Mouse (Mus musculus): ENCODE data around the gene Ctdsp2. TPM values are rescaled to one million over a fixed set of nuclear protein-coding genes. Genes with fewer than 3 reads are reported as not detected.

The Ctdsp2 gene
- polyA plus RNA-seq, 1 experiment: 76.5 TPM

- Histone ChIP-seq H3K4me3 (ENCODE audit: insufficient read depth, low read length) (no peak overlapping the region), H3K4me1 (ENCODE audit: control insufficient read depth, insufficient read depth, low read length) (peaks cover 19% of the 10 kb centered on the region), H3K27ac (ENCODE audit: insufficient read depth, low read length) (no peak overlapping the region)
- TF ChIP-seq POLR2A (IDR thresholded peaks at IDR 0.05; ENCODE audit: extremely low read depth, insufficient read depth, low read length): no peak
- no peak for TF ChIP-seq CTCF (IDR thresholded peaks at IDR 0.05; ENCODE audit: extremely low read depth, insufficient read depth, low read length)
Measured at GRCm38 (mm10) chr10:126960496-126960895, 18.0 kb upstream of the Ctdsp2 start.

DNA sequence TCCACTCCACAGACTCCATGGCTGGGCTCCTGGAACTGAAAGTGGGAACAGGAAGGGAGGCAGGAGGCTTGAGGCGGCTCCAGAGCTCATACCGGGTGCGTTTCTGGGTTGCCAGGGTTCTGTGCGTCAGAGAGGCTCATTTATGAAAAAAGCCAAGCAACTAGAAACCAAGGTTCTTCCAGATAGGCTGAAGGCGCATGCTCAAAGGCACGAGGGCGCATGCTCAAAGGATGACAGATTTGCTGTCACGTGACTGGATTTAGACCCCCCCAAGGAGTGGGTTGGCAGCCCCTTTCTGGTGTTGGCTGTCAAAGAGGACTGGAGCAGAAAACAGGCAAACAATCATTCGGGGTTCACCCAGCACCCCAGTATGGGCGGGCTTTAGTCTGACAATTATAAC is 16.8 kb upstream of the Ctdsp2 start:
- H3K27ac ChIP-seq (ENCODE audit: insufficient read depth, low read length): no peak overlapping the region
- no peak overlapping the region for H3K4me3 ChIP-seq (ENCODE audit: insufficient read depth, low read length)
- TF ChIP-seq CTCF (IDR thresholded peaks at IDR 0.05; ENCODE audit: extremely low read depth, insufficient read depth, low read length): no peak
- no peak for TF ChIP-seq POLR2A (IDR thresholded peaks at IDR 0.05; ENCODE audit: extremely low read depth, insufficient read depth, low read length)
- peaks cover 15% of the 10 kb centered on the region for H3K4me1 ChIP-seq (ENCODE audit: control insufficient read depth, insufficient read depth, low read length)

DNA sequence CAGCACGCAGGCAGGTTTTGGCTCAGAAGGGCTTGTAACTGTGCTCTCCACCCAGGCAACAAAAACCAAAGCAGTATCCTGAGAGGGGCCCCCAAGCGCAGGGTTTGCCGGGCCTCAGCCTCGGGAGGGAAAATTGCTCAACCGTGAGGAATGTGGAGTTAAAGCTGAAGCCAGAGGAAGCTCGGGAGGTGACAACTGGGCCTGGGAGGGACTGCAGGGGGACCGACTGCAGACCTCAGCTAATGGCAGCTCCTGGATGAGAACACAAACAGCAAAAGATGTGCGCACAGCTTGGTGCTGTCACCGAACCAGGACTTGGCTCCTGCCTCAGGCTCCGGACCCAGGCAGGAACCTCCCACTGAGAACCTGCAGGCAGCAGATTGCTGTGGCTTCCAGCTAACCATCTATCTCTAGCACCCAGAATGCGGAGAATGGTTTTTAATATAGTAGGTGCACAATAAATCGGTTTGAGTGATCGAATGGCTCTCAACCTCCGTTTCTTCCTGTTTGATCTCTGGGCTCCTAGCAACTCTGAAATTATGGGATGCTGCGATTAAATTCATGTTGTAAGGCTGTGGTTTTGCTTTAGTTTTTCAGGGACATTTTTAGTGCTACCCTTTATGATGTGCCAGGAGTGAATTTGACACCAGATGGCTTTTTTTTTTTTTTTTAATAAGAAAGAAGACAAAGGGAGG is 16.1 kb upstream of the Ctdsp2 start:
- H3K4me3 ChIP-seq (ENCODE audit: insufficient read depth, low read length): no peak overlapping the region
- H3K4me1 ChIP-seq (ENCODE audit: control insufficient read depth, insufficient read depth, low read length): peaks cover 11% of the 10 kb centered on the region
- H3K27ac ChIP-seq (ENCODE audit: insufficient read depth, low read length): peak overlapping the region; percentile 51
- TF ChIP-seq CTCF (IDR thresholded peaks at IDR 0.05; ENCODE audit: extremely low read depth, insufficient read depth, low read length) (no peak), POLR2A (IDR thresholded peaks at IDR 0.05; ENCODE audit: extremely low read depth, insufficient read depth, low read length) (no peak)

DNA sequence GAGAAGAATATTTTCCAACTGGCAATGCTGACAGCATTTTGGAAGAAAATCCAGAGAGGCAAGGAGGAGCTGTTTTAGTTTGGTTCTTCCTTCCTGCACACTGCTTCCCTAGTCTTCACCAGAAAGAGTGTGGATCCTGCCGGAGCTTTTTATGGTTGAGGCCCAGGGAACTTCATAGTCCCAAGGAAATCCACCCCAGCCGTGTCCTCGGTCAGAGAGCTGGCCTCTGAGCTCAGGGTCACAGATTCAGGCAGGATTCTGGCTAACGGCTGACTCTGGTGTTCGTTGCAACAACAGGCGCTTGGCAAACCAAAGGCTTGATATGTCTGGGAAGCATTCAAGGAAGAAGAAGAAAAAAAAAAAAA is 15.6 kb upstream of the Ctdsp2 start:
- Histone ChIP-seq H3K27ac (ENCODE audit: insufficient read depth, low read length) (peak overlapping the region; percentile 28; the same call in 1 of the 2 replicates), H3K4me3 (ENCODE audit: insufficient read depth, low read length) (no peak overlapping the region), H3K4me1 (ENCODE audit: control insufficient read depth, insufficient read depth, low read length) (peaks cover 7% of the 10 kb centered on the region)
- TF ChIP-seq CTCF (IDR thresholded peaks at IDR 0.05; ENCODE audit: extremely low read depth, insufficient read depth, low read length): no peak
- no peak for TF ChIP-seq POLR2A (IDR thresholded peaks at IDR 0.05; ENCODE audit: extremely low read depth, insufficient read depth, low read length)

DNA sequence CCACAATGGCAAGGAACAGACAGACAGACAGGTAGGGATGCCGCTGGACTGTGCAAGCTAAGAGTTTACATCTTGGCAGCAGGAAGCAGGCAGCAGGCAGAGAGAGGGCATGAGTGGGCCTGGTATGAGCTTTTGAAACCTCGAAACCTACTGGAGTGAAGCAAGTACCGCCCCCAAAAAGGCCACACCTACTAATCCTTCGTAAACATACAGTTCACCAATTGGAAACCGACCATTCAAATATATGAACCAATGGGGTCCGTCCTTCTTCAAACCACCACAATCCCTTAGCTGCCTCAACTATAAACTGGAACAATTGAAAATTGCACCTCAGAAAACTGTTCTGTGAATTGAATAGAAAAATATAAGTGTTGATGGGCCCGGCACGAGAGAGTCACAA is 14.7 kb upstream of the Ctdsp2 start:
- Histone ChIP-seq H3K27ac (ENCODE audit: insufficient read depth, low read length) (no peak overlapping the region), H3K4me1 (ENCODE audit: control insufficient read depth, insufficient read depth, low read length) (peaks cover 7% of the 10 kb centered on the region), H3K4me3 (ENCODE audit: insufficient read depth, low read length) (no peak overlapping the region)
- no peak for TF ChIP-seq POLR2A (IDR thresholded peaks at IDR 0.05; ENCODE audit: extremely low read depth, insufficient read depth, low read length)
- TF ChIP-seq CTCF (IDR thresholded peaks at IDR 0.05; ENCODE audit: extremely low read depth, insufficient read depth, low read length): no peak

DNA sequence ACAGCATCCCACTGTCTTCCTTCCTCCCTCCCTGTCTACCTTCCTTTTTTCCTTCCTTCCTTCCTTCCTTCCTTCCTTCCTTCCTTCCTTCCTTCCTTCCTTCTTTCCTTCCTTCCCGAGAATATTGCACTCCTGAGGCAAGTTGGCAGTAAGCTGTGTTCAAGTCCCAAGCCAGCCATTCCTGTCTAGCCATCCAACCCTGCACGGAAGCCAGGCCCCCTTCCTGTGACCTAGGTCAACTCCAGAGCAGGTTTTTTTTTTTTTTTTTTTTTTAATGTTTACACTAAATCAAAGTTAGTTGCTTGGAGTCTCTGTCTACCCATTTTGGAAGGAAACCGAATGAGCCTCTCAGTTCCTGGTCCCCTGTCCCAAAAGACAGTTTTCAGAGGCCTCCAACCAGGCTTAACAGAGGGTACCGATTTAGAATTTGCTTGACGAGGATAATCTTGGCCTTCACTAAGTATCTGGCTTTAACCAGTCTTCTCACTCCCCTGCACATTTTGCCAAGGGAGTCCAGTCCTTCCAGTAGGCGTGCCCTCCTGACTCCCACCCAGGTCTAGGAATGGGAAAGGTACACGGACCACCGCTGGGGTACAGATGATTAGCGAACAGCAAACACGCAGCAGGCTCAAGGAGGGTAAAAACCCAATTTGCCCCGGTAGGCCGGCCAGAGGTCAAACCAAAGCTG is 7.0 kb upstream of the Ctdsp2 start:
- TF ChIP-seq CTCF (IDR thresholded peaks at IDR 0.05; ENCODE audit: extremely low read depth, insufficient read depth, low read length) (no peak), POLR2A (IDR thresholded peaks at IDR 0.05; ENCODE audit: extremely low read depth, insufficient read depth, low read length) (no peak)
- Histone ChIP-seq H3K4me1 (ENCODE audit: control insufficient read depth, insufficient read depth, low read length) (no peaks in the 10 kb centered on the region), H3K27ac (ENCODE audit: insufficient read depth, low read length) (no peak overlapping the region), H3K4me3 (ENCODE audit: insufficient read depth, low read length) (no peak overlapping the region)

- Histone ChIP-seq H3K4me1 (ENCODE audit: control insufficient read depth, insufficient read depth, low read length) (no peaks in the 10 kb centered on the region), H3K4me3 (ENCODE audit: insufficient read depth, low read length) (no peak overlapping the region), H3K27ac (ENCODE audit: insufficient read depth, low read length) (no peak overlapping the region)
- TF ChIP-seq CTCF (IDR thresholded peaks at IDR 0.05; ENCODE audit: extremely low read depth, insufficient read depth, low read length) (no peak), POLR2A (IDR thresholded peaks at IDR 0.05; ENCODE audit: extremely low read depth, insufficient read depth, low read length) (no peak)
Measured at GRCm38 (mm10) chr10:126972051-126972725, 6.3 kb upstream of the Ctdsp2 start.

DNA sequence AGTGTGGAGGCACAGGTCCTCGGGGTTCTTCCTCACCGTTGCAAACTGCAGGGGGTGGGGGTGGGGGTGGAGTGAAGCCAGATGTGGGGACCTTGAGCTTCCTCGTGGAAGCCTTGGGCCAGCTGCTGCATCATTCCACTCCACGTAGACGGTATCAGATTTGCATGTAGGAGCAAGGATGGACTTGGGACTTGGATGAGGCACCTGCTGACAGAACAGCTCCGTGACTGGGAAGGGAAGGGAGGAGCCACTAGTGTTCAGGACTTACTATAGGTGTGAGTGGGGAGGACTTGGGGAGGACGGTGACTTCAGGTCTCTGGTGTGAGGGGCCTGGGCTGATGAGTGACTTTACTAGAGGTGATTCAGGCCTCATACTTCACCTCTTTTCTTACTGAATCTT is 5.5 kb upstream of the Ctdsp2 start:
- H3K4me1 ChIP-seq (ENCODE audit: control insufficient read depth, insufficient read depth, low read length): no peaks in the 10 kb centered on the region
- H3K4me3 ChIP-seq (ENCODE audit: insufficient read depth, low read length): no peak overlapping the region
- no peak overlapping the region for H3K27ac ChIP-seq (ENCODE audit: insufficient read depth, low read length)
- TF ChIP-seq POLR2A (IDR thresholded peaks at IDR 0.05; ENCODE audit: extremely low read depth, insufficient read depth, low read length) (no peak), CTCF (IDR thresholded peaks at IDR 0.05; ENCODE audit: extremely low read depth, insufficient read depth, low read length) (no peak)

- Histone ChIP-seq H3K27ac (ENCODE audit: insufficient read depth, low read length) (no peak overlapping the region), H3K4me1 (ENCODE audit: control insufficient read depth, insufficient read depth, low read length) (no peaks in the 10 kb centered on the region), H3K4me3 (ENCODE audit: insufficient read depth, low read length) (no peak overlapping the region)
- TF ChIP-seq CTCF (IDR thresholded peaks at IDR 0.05; ENCODE audit: extremely low read depth, insufficient read depth, low read length) (no peak), POLR2A (IDR thresholded peaks at IDR 0.05; ENCODE audit: extremely low read depth, insufficient read depth, low read length) (no peak)
Measured at GRCm38 (mm10) chr10:126975706-126976105, 2.8 kb upstream of the Ctdsp2 start.
